Mouse (Mus musculus): ENCODE measurements at regions not wholly inside any gene's neighbourhood (a gene's known extent, or its start where the extent isn't known, plus 50 kb on each side); places are given as distances from the start of the nearest gene placed in this dataset.

- H3K4me1 ChIP-seq (ENCODE audit: control insufficient read depth in 2 of 2, insufficient read depth in 2 of 2, low read length in 2 of 2) = no peaks in the 10 kb centered on the region
- no peak overlapping the region for H3K4me3 ChIP-seq (ENCODE audit: control insufficient read depth in 1 of 2, insufficient read depth in 1 of 2, low read depth in 1 of 2, low read length in 2 of 2)
- no peaks in the 10 kb centered on the region for H3K36me3 ChIP-seq (ENCODE audit: control insufficient read depth, insufficient read depth, low read length)
- H3K27me3 ChIP-seq (ENCODE audit: control insufficient read depth, insufficient read depth, low read length) = no peaks in the 10 kb centered on the region
- H3K9ac ChIP-seq (ENCODE audit: low read length) = no peak overlapping the region
- 59% methylated on average over 8 of the region's 8 CpGs for WGBS
- H3K27ac ChIP-seq (replicated peaks in 1 of 2; ENCODE audit: control insufficient read depth in 1 of 2, insufficient read depth in 1 of 2, low read depth in 2 of 2, low read length in 2 of 2) = no peak overlapping the region
- no peak for ATAC-seq (ENCODE audit: insufficient number of reproducible peaks, insufficient read depth, low FRiP score, low read depth)
- H3K9me3 ChIP-seq (ENCODE audit: control insufficient read depth, low read length) = no peaks in the 10 kb centered on the region
- no peak overlapping the region for H3K4me2 ChIP-seq (ENCODE audit: low read length)
Observed at GRCm38 (mm10) chr9:52495483-52496270, 183.9 kb downstream of the AI593442 start.

GRCm38 (mm10) chr9:52492947-52493505, 186.6 kb downstream of the AI593442 start:
- H3K36me3 ChIP-seq (ENCODE audit: control insufficient read depth, insufficient read depth, low read length) = no peaks in the 10 kb centered on the region
- no peak overlapping the region for H3K27ac ChIP-seq (replicated peaks in 1 of 2; ENCODE audit: control insufficient read depth in 1 of 2, insufficient read depth in 1 of 2, low read depth in 2 of 2, low read length in 2 of 2)
- no peak for ATAC-seq (ENCODE audit: insufficient number of reproducible peaks, insufficient read depth, low FRiP score, low read depth)
- H3K4me1 ChIP-seq (ENCODE audit: control insufficient read depth in 2 of 2, insufficient read depth in 2 of 2, low read length in 2 of 2) = no peaks in the 10 kb centered on the region
- H3K9me3 ChIP-seq (ENCODE audit: control insufficient read depth, low read length) = no peaks in the 10 kb centered on the region
- H3K27me3 ChIP-seq (ENCODE audit: control insufficient read depth, insufficient read depth, low read length) = no peaks in the 10 kb centered on the region
- H3K9ac ChIP-seq (ENCODE audit: low read length) = no peak overlapping the region
- H3K4me2 ChIP-seq (ENCODE audit: low read length) = no peak overlapping the region
- no peak overlapping the region for H3K4me3 ChIP-seq (ENCODE audit: control insufficient read depth in 1 of 2, insufficient read depth in 1 of 2, low read depth in 1 of 2, low read length in 2 of 2)
- WGBS = 33% methylated on average over 2 of the region's 2 CpGs

- 79% methylated on average over 11 of the region's 11 CpGs for WGBS
- H3K9me3 ChIP-seq (ENCODE audit: control insufficient read depth, low read length) = no peaks in the 10 kb centered on the region
- no peaks in the 10 kb centered on the region for H3K27me3 ChIP-seq (ENCODE audit: control insufficient read depth, insufficient read depth, low read length)
- no peak overlapping the region for H3K4me3 ChIP-seq (ENCODE audit: control insufficient read depth in 1 of 2, insufficient read depth in 1 of 2, low read depth in 1 of 2, low read length in 2 of 2)
- no peak overlapping the region for H3K9ac ChIP-seq (ENCODE audit: low read length)
- H3K4me2 ChIP-seq (ENCODE audit: low read length) = no peak overlapping the region
- no peaks in the 10 kb centered on the region for H3K4me1 ChIP-seq (ENCODE audit: control insufficient read depth in 2 of 2, insufficient read depth in 2 of 2, low read length in 2 of 2)
- no peaks in the 10 kb centered on the region for H3K36me3 ChIP-seq (ENCODE audit: control insufficient read depth, insufficient read depth, low read length)
- ATAC-seq (ENCODE audit: insufficient number of reproducible peaks, insufficient read depth, low FRiP score, low read depth) = no peak
- H3K27ac ChIP-seq (replicated peaks in 1 of 2; ENCODE audit: control insufficient read depth in 1 of 2, insufficient read depth in 1 of 2, low read depth in 2 of 2, low read length in 2 of 2) = no peak overlapping the region
Observed at GRCm38 (mm10) chr9:52473555-52474196, 205.9 kb downstream of the AI593442 start.

- Histone ChIP-seq H3K9me3 (ENCODE audit: control insufficient read depth, low read length) (no peaks in the 10 kb centered on the region), H3K27me3 (ENCODE audit: control insufficient read depth, insufficient read depth, low read length) (no peaks in the 10 kb centered on the region), H3K9ac (ENCODE audit: low read length) (no peak overlapping the region), H3K27ac (replicated peaks in 1 of 2; ENCODE audit: control insufficient read depth in 1 of 2, insufficient read depth in 1 of 2, low read depth in 2 of 2, low read length in 2 of 2) (no peak overlapping the region), H3K36me3 (ENCODE audit: control insufficient read depth, insufficient read depth, low read length) (no peaks in the 10 kb centered on the region), H3K4me3 (ENCODE audit: control insufficient read depth in 1 of 2, insufficient read depth in 1 of 2, low read depth in 1 of 2, low read length in 2 of 2) (no peak overlapping the region), H3K4me1 (ENCODE audit: control insufficient read depth in 2 of 2, insufficient read depth in 2 of 2, low read length in 2 of 2) (no peaks in the 10 kb centered on the region), H3K4me2 (ENCODE audit: low read length) (no peak overlapping the region)
- WGBS = 77% methylated on average over 8 of the region's 8 CpGs
- no peak for ATAC-seq (ENCODE audit: insufficient number of reproducible peaks, insufficient read depth, low FRiP score, low read depth)
Observed at GRCm38 (mm10) chr9:52472859-52473258, 206.7 kb downstream of the AI593442 start.

DNA sequence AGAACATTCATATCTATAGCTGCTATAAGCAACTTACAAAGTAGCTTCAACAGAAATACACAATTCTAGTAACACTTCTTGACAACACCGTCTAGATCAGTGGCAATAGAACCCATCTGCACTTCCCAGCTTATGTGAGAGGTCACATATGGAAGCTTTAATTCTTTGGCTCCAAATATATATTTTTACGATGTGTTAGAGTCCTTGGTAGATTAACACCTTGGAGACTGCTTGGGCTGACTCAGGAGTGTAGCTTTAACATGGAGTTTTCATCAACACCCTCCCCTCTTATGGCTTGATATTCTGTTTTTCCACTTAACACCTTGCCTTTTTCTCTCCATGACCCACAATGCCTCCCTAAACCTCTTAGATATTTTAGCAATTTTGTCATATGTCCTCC, 221.1 kb downstream of the AI593442 start:
- no peak for ATAC-seq (ENCODE audit: insufficient number of reproducible peaks, insufficient read depth, low FRiP score, low read depth)
- Histone ChIP-seq H3K4me3 (ENCODE audit: control insufficient read depth in 1 of 2, insufficient read depth in 1 of 2, low read depth in 1 of 2, low read length in 2 of 2) (no peak overlapping the region), H3K27me3 (ENCODE audit: control insufficient read depth, insufficient read depth, low read length) (no peaks in the 10 kb centered on the region), H3K4me2 (ENCODE audit: low read length) (no peak overlapping the region), H3K4me1 (ENCODE audit: control insufficient read depth in 2 of 2, insufficient read depth in 2 of 2, low read length in 2 of 2) (no peaks in the 10 kb centered on the region), H3K9me3 (ENCODE audit: control insufficient read depth, low read length) (no peaks in the 10 kb centered on the region), H3K27ac (replicated peaks in 1 of 2; ENCODE audit: control insufficient read depth in 1 of 2, insufficient read depth in 1 of 2, low read depth in 2 of 2, low read length in 2 of 2) (no peak overlapping the region), H3K36me3 (ENCODE audit: control insufficient read depth, insufficient read depth, low read length) (no peaks in the 10 kb centered on the region), H3K9ac (ENCODE audit: low read length) (no peak overlapping the region)
- WGBS = 67% methylated on average over 2 of the region's 2 CpGs

DNA sequence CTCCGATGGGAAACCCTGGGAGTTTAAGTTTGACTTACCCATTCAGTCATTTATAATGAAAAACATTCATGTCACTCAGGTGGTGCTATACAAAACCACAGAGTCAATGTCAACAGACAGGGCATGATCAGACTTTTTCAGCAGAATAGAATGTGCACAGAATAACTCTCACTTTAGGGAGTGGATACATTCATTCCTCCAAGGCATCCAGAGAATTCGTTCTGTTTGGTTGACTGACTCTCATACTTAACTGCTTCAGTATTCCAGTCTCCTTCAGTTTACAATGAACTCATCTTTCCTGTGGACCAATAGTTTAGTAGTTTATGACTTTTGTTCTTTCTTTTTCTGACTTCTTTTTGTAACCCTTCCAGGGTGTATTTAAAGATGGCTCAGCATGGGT, 225.1 kb downstream of the AI593442 start:
- no peak overlapping the region for H3K9ac ChIP-seq (ENCODE audit: low read length)
- no peak overlapping the region for H3K4me2 ChIP-seq (ENCODE audit: low read length)
- WGBS = 80% methylated on average over 2 of the region's 2 CpGs
- no peak overlapping the region for H3K4me3 ChIP-seq (ENCODE audit: control insufficient read depth in 1 of 2, insufficient read depth in 1 of 2, low read depth in 1 of 2, low read length in 2 of 2)
- no peak for ATAC-seq (ENCODE audit: insufficient number of reproducible peaks, insufficient read depth, low FRiP score, low read depth)
- no peaks in the 10 kb centered on the region for H3K36me3 ChIP-seq (ENCODE audit: control insufficient read depth, insufficient read depth, low read length)
- no peaks in the 10 kb centered on the region for H3K9me3 ChIP-seq (ENCODE audit: control insufficient read depth, low read length)
- H3K27ac ChIP-seq (replicated peaks in 1 of 2; ENCODE audit: control insufficient read depth in 1 of 2, insufficient read depth in 1 of 2, low read depth in 2 of 2, low read length in 2 of 2) = no peak overlapping the region
- H3K4me1 ChIP-seq (ENCODE audit: control insufficient read depth in 2 of 2, insufficient read depth in 2 of 2, low read length in 2 of 2) = no peaks in the 10 kb centered on the region
- H3K27me3 ChIP-seq (ENCODE audit: control insufficient read depth, insufficient read depth, low read length) = no peaks in the 10 kb centered on the region

DNA sequence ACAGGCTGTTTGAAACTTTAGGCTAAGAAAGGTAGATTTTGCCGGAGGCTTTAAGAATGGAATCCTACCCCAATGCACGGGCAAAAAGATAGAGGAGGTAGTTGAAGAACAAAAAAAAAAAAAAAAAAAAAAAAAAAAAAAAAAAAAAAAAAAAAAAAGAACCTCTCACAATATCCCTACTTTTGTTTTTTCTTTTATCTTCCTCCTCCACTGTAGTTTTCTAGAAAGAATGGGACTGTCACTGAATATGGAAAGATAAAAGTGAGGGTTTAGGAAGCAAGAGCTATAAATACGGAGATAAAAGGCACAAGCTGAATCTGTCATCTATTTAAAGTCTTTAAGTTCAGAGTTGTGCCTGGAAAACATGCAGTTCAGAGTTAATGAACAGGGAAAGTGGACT, 227.8 kb downstream of the AI593442 start:
- Histone ChIP-seq H3K27ac (replicated peaks in 1 of 2; ENCODE audit: control insufficient read depth in 1 of 2, insufficient read depth in 1 of 2, low read depth in 2 of 2, low read length in 2 of 2) (no peak overlapping the region), H3K9ac (ENCODE audit: low read length) (no peak overlapping the region), H3K36me3 (ENCODE audit: control insufficient read depth, insufficient read depth, low read length) (no peaks in the 10 kb centered on the region), H3K4me3 (ENCODE audit: control insufficient read depth in 1 of 2, insufficient read depth in 1 of 2, low read depth in 1 of 2, low read length in 2 of 2) (no peak overlapping the region), H3K4me1 (ENCODE audit: control insufficient read depth in 2 of 2, insufficient read depth in 2 of 2, low read length in 2 of 2) (no peaks in the 10 kb centered on the region), H3K9me3 (ENCODE audit: control insufficient read depth, low read length) (no peaks in the 10 kb centered on the region), H3K4me2 (ENCODE audit: low read length) (no peak overlapping the region), H3K27me3 (ENCODE audit: control insufficient read depth, insufficient read depth, low read length) (no peaks in the 10 kb centered on the region)
- ATAC-seq (ENCODE audit: insufficient number of reproducible peaks, insufficient read depth, low FRiP score, low read depth) = no peak
- 72% methylated on average over 3 of the region's 3 CpGs for WGBS
